Mouse (Mus musculus): ENCODE measurements around the gene Tspan9. TPM values are rescaled to one million over a fixed set of nuclear protein-coding genes. Genes with fewer than 3 reads are reported as not detected.

Gene Tspan9
- 33.4 and 54.4 TPM in 2 replicates for polyA plus RNA-seq (2012; rRNA removed)

DNA sequence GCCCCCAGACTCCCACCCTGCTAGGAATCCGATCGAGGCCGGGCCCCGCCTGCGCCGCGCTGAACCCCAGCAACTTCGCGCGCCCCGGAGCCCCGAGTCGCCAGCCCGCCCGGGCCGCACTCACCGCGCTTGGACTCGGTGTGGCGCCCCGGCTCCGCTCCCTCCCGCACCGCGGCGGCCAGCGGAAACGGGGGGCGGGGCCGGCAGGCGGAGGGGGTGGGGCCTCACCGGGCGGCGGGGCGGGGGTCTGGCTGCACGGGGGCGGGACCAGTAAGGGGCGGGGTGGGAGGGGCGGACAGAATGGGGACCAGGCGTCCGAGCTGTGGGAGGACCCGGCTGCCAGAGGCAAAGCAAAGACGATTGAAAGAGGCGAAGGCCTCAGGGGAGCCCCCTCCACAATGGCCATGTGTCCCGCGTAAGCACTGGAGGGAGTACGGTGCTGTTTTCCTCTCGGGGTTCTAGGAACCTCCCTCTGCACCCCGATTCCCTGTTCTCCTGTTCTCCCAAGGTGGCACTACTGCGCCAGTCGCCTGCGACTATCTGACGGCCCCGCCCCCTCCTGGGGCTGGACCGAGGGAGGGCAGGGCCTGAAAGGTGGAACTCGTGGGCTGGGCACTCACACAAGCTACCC is at the start of gene Tspan9:
Gene Tspan9, minus strand, starts transcription at position 205 of the 631 bp plus-strand sequence.

Other genes with a start within 250 kb of the Tspan9 start
- 0.45 and 1.3 TPM in 2 replicates for gene Tead4, start 157.2 kb upstream of the Tspan9 start, polyA plus RNA-seq (2012; rRNA removed)
- 34.5 and 40.2 TPM in 2 replicates for gene Tulp3, start 212.3 kb upstream of the Tspan9 start, polyA plus RNA-seq (2012; rRNA removed)
- 42.5 and 43.0 TPM in 2 replicates for gene Rhno1, start 219.3 kb upstream of the Tspan9 start, polyA plus RNA-seq (2012; rRNA removed)
- gene Foxm1, start 219.4 kb upstream of the Tspan9 start, polyA plus RNA-seq (2012; rRNA removed): 50.6 and 65.2 TPM in 2 replicates
- gene Tex52, start 231.9 kb upstream of the Tspan9 start, polyA plus RNA-seq (2012; rRNA removed): 1.0 and 1.8 TPM in 2 replicates
- gene Gm44596, start 231.9 kb upstream of the Tspan9 start, polyA plus RNA-seq (2012; rRNA removed): not detected in 2 replicates

All from central nervous system, embryonic 14 days (tissue).